12 mouse cellular contexts compared by ENCODE assay signal in the genomic region with DNA sequence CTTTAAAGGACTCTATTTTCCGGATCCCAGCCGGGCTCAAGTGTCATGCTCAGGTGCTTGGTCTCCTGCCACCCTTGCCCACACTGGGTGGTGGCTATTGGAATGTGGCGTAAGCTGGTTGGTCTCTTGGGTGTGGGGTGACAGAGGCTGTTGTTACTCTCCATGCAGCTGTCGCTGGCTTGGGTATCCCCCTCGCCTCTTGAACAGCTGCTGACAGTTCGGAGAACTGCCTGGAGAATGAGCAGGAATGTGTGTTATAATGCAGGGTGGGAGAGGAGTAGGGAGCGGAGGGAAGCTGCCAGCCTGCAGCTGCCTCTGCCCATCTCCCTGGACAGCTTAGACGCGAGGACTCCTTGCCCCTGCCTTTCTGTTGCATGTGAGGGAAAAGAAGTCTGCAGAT. TPM values are rescaled to one million over a fixed set of nuclear protein-coding genes. Genes with fewer than 3 reads are reported as not detected.
DNase-seq lines count a peak whose midpoint lies in the region.
"Had no signal": no experiment of that assay in that cellular context is flagged by ENCODE, and none has a peak within 500 bp of the region (broad histone marks: within the 10 kb centered on the region; RNA-seq: fewer than 3 reads in every experiment).

No protein-coding gene starts in this region.

- DNase-seq in gastrocnemius, postnatal 14 days, result peak; percentile 68
- no peak for DNase-seq in gastrocnemius, postnatal 36 days
- DNase-seq in layer of hippocampus, adult 11-12 months (ENCODE audit: low spot score), result peak; percentile 25
- no peak for DNase-seq in layer of hippocampus, postnatal 36 days
- DNase-seq in right cerebral cortex, postnatal 10 days (ENCODE audit: low spot score in 2 of 2), result peak; percentile 39 to 58
- no peak for DNase-seq in right cerebral cortex, adult 18-20 months
- no peak for DNase-seq in thymus, postnatal 4 days
- DNase-seq in adipocyte (ENCODE audit: low spot score), result no peak
- DNase-seq: adrenal gland, postnatal 25 days; cerebellum, adult 8-10 months had no signal

- intact Hi-C loops in gastrocnemius, postnatal 14 days (cut with DNase I; ENCODE audit: low total_unique reads), result no loop called here
- intact Hi-C loops in gastrocnemius, postnatal 36 days (cut with DNase I), result no loop called here

RNA-seq across cellular contexts. Expression of gene Rxfp4, which starts 22.9 kb away (rescaled TPM):
- not detected for total RNA-seq in gastrocnemius, postnatal 14 days (2021)
- not detected for total RNA-seq in gastrocnemius, postnatal 36 days (2021)
- total RNA-seq in layer of hippocampus, postnatal 36 days (2021), result not detected
- total RNA-seq: adrenal gland, postnatal 25 days; hindbrain, postnatal 0 days; layer of hippocampus, postnatal 14 days had no signal

RNA-seq across cellular contexts. Expression of gene Arhgef2, which starts 24.3 kb away (rescaled TPM):
- 10 to 100 TPM; 42.5 to 48.1 TPM for total RNA-seq in gastrocnemius, postnatal 14 days (2021)
- 10 to 100 TPM; 18.5 to 29.3 TPM for total RNA-seq in gastrocnemius, postnatal 36 days (2021)
- total RNA-seq in layer of hippocampus, postnatal 36 days (2021), result 100 to 1,000 TPM; 250 to 265 TPM

RNA-seq across cellular contexts. Expression of gene Ssr2, which starts 54.3 kb away (rescaled TPM):
- total RNA-seq in gastrocnemius, postnatal 14 days (2021), result 10 to 100 TPM; 80.7 to 98.2 TPM
- 10 to 100 TPM; 46.3 to 51.4 TPM for total RNA-seq in gastrocnemius, postnatal 36 days (2021)
- 10 to 100 TPM; 97.1 to 98.9 TPM for total RNA-seq in layer of hippocampus, postnatal 36 days (2021)

RNA-seq across cellular contexts. Expression of gene Khdc4, which starts 55.6 kb away (rescaled TPM):
- 10 to 100 TPM; 18.0 to 20.8 TPM for total RNA-seq in gastrocnemius, postnatal 14 days (2021)
- 10 to 100 TPM; 19.9 to 25.0 TPM for total RNA-seq in gastrocnemius, postnatal 36 days (2021)
- 10 to 100 TPM; 49.1 to 61.1 TPM for total RNA-seq in layer of hippocampus, postnatal 36 days (2021)

Comparison
In these comparisons a context has a peak if more than half of its experiments do, and no peak if none do; other contexts are left out.
1. DNase-seq: peak in gastrocnemius, postnatal 14 days (single experiment), layer of hippocampus, adult 11-12 months (single experiment) and right cerebral cortex, postnatal 10 days (2 of 2); none in gastrocnemius, postnatal 36 days (0 of 2), layer of hippocampus, postnatal 36 days (0 of 2), right cerebral cortex, adult 18-20 months (single experiment), thymus, postnatal 4 days (single experiment) and adipocyte (single experiment).
2. RNA of gene Arhgef2, which starts 24.3 kb away (total RNA-seq): 250 to 265 TPM in layer of hippocampus, postnatal 36 days; 42.5 to 48.1 TPM in gastrocnemius, postnatal 14 days and 18.5 to 29.3 TPM in gastrocnemius, postnatal 36 days; every median in the first group is over 4 times any median in the second.